Mouse (Mus musculus): ENCODE measurements at regions not wholly inside any gene's neighbourhood (a gene's known extent, or its start where the extent isn't known, plus 50 kb on each side); places are given as distances from the start of the nearest gene placed in this dataset.

DNA sequence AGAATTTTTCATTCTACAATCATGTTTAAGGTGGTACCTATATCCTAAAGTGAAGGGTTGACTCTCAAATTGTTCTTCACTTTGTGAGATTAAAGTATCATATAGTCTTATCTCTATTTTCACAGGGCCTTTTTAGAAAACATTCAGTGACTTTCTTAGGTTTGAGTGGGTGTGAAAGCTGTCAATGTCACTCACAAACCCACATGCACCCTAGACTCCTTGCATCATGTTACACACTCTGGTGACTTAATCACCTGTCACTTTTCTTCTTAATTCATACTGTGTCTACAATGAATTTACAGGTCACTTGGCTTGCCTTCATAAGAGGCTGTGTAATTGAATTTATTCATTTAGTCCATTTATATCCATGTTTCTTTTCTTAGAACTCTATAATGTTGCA lies 1026.8 kb upstream of the Alcam start:
- DNase-seq, result no peak

DNA sequence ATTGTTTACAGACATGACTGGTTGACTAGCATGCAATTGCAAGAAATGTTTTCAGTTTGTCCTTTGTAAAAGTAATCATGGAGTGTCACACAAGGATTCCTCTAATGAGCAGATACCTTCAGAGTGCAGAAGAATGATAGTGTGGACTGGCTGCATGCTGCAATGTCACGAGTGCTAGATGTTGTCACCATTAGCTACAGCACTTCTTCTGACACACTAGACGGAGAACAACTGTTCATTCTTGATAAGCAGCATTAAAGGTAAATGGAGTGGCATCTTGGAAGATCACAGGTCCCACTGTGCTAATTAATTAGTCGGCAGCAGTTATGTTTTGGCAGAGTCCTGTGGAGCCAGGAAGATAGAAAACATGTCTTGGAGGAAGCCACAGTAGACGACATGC lies 985.6 kb upstream of the Alcam start:
- no peak for DNase-seq

DNA sequence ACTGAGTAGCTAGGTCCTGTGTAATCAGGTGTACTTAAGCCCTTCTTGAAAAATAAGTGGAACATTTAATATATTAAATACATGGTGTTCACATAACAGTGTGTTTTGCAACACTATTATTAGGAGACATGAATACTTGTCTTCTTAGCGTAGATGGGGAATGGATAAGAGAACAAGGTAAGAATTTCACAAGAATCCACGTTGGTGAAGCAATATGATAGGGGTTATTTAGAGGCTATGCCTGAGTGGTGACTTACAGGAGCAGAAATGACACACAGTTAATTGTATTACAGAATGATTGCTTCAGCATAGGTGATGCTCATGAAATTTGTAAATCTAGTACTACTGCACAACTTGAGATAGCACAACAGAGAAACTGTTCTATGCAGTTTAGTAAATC lies 964.5 kb upstream of the Alcam start:
- DNase-seq, result no peak

DNA sequence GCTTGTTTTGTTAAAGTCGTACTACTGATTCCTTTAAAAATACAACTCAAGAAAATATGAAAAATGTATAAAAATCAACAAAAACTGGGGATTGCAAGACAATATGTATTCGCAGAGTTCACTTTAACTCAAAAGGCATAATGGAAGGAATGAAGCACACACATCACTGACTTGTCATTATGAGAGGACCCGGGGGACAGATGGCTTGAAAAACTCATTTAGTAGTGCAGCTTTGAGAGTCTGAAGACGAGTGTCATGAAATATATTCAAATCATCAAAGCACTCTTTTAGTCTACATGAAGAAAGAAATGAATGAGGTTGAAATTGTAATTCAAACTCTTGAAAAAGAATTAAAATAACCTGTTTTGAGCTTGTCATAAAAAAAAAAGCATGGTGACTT lies 931.3 kb upstream of the Alcam start:
- DNase-seq, result no peak

DNA sequence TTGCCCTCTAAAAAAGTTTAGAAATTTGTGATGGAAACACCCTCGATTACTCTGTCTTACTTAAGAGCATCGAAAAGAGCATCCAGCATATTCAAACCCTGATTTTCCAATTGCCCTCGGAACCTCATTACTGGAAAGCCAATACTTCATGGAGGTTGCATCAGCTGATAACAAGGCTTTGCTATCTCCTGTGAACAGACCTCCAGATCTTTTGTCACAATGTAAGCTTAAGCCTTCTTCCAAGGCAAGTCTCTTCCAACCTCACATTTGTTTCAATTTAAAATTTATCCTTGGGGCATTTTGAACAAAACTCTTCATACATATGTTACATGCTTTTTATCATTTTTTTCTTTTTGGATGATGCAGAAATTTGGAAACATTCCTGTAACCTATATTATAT lies 888.3 kb upstream of the Alcam start:
- no peak for DNase-seq

DNA sequence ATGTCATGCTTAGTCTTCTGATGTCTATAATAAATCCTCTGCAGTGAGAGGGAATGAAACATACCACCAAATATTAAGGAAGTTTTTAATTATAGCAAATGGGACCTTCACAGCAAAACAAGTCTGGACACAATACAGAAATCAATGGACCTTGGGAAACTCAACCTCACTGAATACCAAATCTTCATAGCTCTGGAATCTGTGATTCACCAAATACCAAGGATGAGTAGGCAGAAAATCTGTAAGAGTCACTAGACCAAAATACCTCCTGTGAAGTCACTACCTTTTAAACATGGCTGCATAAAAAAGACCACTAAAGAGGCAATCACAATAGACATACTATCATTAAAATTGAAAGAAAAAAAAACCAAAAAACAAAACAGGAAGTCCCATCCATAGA lies 872.5 kb upstream of the Alcam start:
- DNase-seq, result no peak

DNA sequence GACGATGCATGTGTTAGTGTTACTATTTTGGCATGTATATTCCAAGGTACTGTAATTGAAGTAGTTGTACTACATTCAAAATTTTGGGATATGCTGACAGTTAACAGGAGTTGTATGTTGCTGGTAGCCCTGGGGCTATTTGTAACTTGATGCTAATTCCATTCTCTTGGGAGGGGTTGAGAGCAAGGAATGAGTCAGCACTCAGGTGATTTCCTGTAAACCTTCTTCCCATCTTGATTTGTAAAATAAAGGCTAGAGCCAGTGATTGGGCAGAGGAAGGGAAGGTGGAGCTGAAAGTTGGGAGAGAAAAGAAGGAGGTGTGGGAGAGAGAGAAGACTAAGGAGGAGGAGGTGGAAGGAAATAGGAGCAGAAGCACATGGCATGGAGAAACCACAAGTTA lies 838.2 kb upstream of the Alcam start:
- no peak for DNase-seq

DNA sequence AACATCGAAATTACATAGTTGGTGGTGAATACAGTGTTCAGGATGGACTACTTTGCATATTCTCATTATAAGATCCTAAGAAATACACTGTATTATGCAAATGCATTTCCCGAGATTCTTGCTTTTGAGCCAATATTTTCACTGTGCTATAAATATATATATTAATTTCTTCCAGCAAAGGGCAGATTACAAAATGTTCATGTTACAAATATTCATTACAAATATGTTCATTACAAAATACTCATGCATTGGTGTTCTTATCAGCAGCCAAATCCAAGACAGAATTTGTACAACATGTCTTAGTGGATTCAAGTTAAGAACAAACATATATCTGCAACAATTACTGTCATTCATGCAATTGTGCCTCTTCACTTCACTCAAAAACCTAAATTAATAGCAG lies 828.1 kb upstream of the Alcam start:
- no peak for DNase-seq

DNA sequence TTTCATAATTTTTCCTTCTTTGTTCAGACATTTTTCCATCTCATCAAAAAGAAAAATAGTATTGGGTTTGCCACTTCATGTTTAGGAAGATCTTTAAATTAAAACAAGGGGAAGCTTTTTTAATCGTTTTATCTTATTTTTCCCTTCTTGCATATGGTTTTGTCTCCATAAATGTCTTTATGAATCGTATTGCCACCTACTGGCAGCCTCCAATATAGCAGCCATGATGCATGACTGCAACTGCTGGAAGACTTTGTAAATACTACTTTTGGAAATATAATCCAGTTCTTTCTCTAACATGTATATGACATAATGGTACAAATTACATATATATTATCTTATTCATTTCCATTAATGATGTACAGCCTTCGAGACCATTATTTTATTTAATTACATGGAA lies 812.2 kb upstream of the Alcam start:
- DNase-seq, result peak; percentile 69

DNA sequence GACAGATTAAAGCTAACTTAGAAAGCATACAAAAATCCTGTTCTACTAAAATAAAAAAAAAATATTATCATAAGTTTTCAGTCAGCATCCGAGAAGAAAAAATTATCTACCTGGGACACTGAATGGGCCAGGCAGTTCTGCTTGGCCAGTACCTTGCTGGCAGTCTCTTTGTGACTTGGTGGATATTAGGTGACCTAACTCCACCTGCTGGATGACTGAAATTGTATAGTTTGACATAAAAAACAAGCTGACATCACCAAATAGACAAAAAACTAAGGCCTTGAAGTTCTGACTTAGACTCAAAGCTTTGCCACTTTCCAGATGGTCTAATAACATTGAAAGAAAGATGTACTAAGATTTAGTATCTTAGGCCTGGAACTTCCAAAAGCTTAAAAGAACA lies 791.5 kb upstream of the Alcam start:
- no peak for DNase-seq

DNA sequence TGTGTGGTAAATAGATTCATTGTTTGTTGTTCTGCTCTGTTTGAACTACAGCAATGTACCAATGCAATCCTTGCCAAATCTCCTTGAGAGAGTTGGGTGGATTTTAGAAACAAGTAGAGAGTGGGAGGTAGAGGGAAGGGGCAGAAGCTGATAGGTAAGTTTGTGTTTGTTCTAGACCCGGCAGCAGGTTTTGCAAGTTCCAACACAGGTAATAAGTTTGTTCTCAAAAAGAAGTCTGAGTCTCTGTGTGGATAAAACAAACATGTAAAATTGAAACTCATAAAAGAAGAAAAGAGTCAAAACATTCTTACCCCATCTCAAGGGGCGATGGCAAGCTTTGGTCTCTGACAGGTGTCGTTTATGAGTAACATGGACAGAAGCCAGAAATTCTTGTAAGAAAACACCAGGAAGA lies 788.3 kb upstream of the Alcam start:
- DNase-seq, result no peak

DNA sequence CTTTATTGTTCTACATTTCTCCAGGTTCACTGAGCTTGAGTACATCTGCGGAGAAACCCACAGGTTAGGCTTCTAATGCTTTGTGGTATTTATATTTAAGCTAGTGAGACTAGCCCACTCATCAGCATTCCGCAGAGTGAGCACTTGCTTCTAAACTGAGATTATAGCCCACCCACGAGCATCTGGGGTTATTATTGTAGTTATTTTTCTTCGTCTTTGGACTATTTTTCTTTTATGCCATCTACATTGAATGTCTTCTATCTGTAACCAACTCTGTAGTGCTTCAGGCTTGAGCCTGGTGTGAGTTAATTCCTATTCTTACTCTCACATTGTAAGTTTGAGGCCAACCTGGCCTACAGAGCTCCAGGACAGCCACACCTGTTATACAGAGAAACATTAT lies 765.0 kb upstream of the Alcam start:
- DNase-seq, result no peak

DNA sequence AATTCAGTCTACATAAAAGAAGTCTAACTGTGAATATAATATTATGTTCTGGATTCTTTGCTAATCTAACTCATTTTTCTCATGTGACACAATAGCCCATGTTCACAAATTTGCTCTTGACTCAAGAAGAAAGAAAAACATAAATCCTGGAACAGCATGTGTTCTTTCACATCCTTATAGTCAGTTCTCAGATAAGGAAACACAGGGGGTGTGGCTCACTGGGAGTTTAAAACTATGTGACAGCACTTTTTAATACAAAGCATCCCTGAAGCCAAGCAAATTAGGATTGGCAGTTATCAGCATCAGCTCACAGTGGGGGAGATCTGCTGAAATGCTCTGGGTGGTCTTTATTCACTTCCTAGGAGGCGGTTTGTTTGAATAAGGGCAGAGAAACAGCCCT lies 747.6 kb upstream of the Alcam start:
- no peak for DNase-seq

DNA sequence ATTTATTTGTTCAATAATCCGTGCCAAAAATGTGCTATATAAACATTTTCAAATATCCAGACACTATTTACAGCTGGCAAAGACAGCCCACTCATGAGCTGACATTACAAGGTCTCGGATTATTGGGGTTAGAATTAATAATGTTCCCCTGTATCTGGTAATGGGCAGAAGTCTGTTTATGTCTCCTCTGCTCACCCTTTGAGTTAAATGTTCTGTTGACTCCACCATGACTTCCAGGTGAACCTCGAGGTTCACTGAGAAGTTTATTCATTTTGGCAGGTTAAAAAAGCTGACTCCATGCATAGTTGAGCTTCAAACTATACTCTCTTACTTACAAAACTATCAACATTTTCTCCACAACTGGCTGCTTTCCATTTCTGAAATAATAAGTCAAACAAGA lies 732.6 kb upstream of the Alcam start:
- no peak for DNase-seq

DNA sequence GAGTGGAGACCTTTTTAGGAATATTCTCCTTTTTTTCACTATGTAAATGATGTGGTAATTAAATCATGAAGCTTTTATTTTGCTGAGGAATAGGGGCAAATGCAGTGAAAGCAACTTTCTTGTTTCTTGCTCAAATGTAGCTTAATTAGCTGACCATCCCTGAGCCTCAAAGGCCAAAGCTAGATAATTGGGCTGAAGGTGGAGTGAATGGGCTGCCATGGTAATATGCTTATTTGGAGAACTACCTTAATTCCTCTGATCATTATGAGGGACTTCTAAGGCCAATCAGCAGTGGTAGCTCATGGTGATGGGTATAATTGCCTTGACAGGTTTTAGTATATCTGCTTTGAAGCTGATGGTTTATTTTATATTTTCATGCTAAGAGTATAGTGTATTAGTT lies 702.5 kb upstream of the Alcam start:
- DNase-seq, result no peak

DNA sequence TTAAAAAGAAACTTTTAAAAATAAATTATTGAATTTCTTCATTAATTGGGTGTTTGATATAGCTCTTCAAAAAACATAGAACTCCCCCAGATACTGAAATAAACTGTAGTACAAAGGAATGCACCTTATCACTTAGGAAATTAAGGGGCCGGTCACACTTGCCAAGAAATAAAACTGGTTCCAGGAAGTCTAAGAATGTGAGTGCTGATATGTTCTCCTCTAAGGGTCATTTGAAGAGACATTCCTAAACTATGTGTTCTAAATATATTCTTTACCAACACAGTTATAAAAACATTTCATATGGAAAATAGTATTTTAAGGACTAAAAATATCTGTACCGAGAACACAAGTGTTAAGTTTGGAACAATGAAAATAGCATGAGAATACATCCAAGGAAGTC lies 676.8 kb upstream of the Alcam start:
- DNase-seq, result peak; percentile 2

DNA sequence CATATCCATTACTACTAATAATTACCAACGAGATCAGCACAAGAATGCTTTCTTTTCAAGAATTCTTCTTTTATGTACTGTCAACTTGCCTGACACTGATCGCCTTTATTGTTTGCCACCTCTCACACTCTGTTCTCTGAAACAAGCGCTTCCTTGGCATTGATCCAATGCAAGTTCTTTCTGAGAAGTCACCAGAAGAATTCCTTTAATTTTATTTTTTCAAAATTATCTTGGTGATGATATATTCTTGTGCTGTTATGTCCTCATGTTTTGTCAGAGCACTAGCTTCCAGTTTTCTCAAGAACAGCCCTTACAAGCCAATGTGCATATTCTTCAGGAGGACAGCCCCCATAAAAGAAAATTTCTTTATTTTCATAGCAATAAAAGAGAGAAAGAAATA lies 654.9 kb upstream of the Alcam start:
- no peak for DNase-seq

DNA sequence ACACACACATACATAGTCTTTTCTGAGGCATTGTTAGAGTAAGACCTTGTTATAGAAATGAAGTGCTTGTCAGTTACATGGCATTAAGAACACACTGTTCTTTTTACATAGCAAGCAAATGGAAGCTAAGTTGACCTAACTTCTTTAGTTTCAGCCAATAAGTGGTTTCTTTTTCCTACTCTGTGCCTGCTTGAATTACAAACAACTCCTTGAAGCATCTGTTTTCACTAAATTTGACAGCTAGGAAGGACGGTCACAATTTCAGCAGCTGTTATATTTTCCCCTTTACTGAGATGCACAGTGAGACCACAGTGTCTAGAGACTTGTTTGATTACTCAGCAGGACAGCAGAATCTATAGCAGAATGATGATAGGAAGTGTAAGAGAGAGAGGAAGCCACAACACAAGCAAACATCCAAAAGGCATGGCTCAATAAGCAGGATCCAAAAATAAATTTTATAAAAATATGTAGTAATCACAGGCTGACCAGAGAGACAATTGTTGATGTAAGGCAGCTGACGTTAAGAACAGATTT lies 641.6 kb upstream of the Alcam start:
- no peak for DNase-seq

DNA sequence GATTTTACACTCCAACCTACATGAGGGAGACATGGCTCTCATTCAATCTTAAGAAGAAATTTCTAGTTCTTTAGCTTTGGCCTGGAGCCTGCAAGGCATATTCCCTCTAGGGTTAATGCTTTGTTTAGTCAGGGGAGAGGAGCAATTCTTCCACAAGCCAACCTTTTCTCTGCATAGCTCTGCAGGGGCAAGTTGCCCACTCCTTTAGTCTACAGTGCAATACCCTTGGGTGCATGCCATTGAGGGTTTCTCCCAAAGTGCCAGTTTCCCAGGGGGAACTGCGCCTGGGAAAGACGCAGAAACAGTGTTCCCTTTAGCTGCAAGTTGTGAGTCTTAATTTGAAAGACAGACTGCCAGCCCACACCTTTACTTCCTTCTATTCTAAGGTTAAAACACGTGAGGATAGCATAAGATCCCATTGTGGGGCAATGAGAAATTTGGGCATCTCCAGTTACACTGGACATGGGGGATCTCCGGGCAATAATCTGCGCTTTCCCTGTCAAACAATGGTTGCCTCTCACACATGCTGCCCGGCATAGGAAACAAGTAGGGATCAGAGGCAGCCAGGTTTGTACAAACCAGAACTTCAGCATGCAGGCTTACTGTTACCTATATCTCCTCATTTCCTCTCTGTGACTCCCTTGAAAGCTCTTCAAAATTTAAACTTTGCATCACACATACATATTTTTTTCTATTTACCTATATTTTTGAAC lies 620.1 kb upstream of the Alcam start:
- DNase-seq, result no peak

DNA sequence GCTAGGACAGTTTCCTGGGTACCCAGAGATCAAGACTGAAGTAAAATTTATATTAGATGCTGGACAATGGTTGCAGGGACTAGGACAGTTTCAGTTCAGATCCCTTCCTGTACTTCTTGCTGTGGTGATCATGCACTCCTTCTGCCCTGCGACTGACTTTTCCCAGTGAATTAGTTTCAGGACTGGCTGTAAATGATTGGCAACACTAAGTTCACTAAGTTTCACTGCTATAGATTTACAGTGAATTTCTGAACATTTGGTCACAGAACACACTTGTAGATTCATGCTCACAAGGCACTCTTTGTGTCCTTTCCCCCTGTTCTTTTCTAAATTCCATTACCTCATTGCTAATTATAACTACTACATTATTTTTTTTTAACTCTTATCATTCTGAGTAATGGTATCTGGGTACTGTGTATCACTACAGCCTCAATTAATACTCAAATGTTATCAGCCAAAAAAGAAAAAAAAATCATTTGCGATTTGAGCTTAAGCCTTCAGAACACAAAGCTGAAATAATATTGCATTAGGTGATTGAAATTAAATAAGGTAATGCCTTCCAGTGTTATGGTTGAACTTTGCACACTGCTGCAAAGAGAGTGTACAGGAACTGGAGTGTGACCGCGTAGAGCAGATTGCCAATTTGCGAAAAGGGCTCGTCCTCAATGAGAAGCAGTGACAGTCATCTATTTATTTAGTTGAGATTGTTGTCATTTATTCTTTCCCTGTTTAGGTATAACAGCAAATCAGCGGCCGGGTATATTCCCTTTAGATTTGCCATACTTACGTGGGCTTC lies 618.2 kb upstream of the Alcam start:
- DNase-seq, result no peak

DNA sequence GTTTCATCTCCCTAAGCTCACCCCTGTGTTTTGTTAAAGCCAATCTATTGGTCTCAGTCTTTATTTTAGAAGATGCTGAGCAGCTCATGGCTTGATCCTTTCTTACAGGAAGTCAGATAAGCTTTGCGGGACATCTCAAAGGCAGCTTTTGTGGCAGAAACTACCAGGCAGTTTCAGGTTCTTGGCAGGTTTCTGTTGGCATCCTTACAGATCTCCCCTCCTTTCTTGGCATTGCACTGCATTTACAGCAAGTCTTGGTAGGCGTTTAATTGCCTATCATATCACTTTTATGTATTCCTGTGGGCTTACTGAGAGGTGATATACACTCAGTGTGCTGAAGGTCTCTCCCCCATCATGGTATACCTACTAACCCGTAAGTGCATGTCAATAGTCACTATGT lies 610.3 kb upstream of the Alcam start:
- no peak for DNase-seq

DNA sequence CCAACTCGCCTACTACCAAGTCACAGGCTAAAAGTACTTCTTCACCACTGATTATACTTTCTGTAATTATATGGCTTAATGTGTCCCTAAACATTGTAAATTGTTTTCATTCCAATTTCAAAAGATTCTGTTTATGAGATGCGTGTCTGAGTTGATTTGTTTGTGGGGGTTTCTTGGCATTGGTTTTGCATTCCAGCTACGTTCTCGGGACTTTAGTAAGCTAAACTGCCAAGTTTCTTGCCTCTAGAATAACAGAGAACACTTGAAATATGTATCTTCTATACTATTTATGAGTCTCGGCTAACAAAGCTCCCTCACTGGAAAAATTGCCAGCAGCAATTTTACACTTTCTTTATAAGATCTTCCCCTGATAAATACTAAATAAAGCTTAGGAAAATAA lies 609.2 kb upstream of the Alcam start:
- no peak for DNase-seq

DNA sequence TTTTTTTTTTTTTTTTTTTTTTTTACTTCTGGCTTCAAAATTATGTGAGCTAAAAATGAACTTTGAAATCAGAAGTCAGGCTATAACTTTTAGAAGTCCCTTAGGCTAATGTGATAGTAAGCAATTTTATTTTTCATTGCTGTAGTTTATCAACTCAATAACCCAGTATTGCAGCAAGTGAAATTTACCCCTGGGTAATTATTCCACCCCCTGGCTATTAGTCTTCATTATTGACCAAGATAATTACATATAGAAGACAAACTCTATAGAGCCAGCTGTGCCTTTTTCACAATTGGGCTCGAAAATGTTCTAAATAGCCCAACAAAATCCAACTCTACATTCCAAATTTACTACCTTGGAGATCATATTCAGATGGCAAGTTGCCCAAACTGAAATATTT lies 572.2 kb upstream of the Alcam start:
- DNase-seq, result no peak

DNA sequence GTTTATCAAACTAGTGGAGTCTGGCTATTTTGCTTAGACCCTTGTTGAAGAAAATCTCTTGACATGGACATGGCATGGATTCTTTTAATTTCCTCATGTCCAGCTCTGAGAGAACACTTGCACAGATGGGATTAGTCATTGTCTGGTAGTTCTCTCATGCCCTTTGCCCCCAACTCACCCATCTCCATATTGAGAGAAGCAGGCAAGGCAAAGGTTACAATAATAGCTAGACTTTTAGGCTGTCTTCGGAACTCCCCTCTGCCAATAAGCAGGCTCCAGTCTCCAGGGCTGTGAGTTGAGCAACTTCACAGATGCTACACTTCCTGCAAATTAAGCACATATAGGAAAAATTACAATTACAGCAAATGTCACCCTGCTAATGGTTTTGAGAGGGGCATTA lies 558.0 kb upstream of the Alcam start:
- DNase-seq, result peak; percentile 5

Measured in kidney, postnatal 14 days (tissue).